Comparison of ENCODE assay signal across 13 mouse cellular contexts in genomic region chr3:130521834-130522476, GRCm38 (mm10).
"Had no signal": no experiment of that assay in that cellular context is flagged by ENCODE, and none has a peak within 500 bp of the region (broad histone marks: within the 10 kb centered on the region; RNA-seq: fewer than 3 reads in every experiment).

No protein-coding gene starts in this region.

- H3K36me3 ChIP-seq: limb, embryonic 12.5 days; liver, embryonic 15.5 days; midbrain, embryonic 13.5 days had no signal

- H3K27me3 ChIP-seq: limb, embryonic 12.5 days; liver, embryonic 15.5 days; midbrain, embryonic 13.5 days had no signal

- DNase-seq: kidney, adult 11 months; liver; lung, adult 2 months; lung, postnatal 36 days; right cerebral cortex, postnatal 14 days; thymus, adult 2 months; thymus, postnatal 25 days had no signal

- H3K4me2 ChIP-seq: limb, embryonic 12.5 days; liver, embryonic 15.5 days; midbrain, embryonic 13.5 days had no signal

- H3K27ac ChIP-seq: kidney, postnatal 0 days; left cerebral cortex, adult 2 months; limb, embryonic 12.5 days; liver, embryonic 15.5 days; midbrain, embryonic 13.5 days had no signal

- H3K9ac ChIP-seq: limb, embryonic 12.5 days; liver, embryonic 15.5 days; midbrain, embryonic 13.5 days had no signal

- H3K4me1 ChIP-seq: liver, embryonic 15.5 days had no signal

- H3K4me3 ChIP-seq: left cerebral cortex, adult 2 months; limb, embryonic 12.5 days; liver, embryonic 15.5 days; midbrain, embryonic 13.5 days had no signal

- H3K9me3 ChIP-seq: limb, embryonic 12.5 days; liver, embryonic 15.5 days; midbrain, embryonic 13.5 days had no signal

- ATAC-seq: lung, postnatal 0 days; midbrain, embryonic 13.5 days had no signal
